Mouse (Mus musculus) midbrain, embryonic 14.5 days (tissue): ENCODE measurements around the gene Snx32. TPM values are rescaled to one million over a fixed set of nuclear protein-coding genes. Genes with fewer than 3 reads are reported as not detected.

Experiments used
- ATAC-seq: fragments of 200-750 bp; cut with Nextera tagmentation; 2 replicates; pipeline ENCODE4 v1.8.0; 2017; ENCODE audit warnings: moderate number of reproducible peaks, moderate library complexity; ENCODE audit not compliant: low FRiP score, low TSS enrichment
- DNase-seq: peaks from one replicate; pipeline ENCODE4 v3.0.0-alpha.2; 2015
- H3K27ac ChIP-seq: fragments of 300-500 bp; sonication (generic); replicated peaks from 2 replicates; pipeline ENCODE4 v1.5.1; 2014; ENCODE audit warnings: mild to moderate bottlenecking, low read depth, low read length, moderate library complexity
- H3K27me3 ChIP-seq: fragments of 300-500 bp; sonication (generic); 2 replicates; pipeline ENCODE4 v1.6.1; 2014; ENCODE audit warnings: low read length, control low read depth, mixed read lengths; ENCODE audit not compliant: control insufficient read depth, insufficient read depth
- H3K36me3 ChIP-seq: fragments of 300-500 bp; sonication (generic); 2 replicates; pipeline ENCODE4 v1.6.1; 2014; ENCODE audit warnings: low read length, control low read depth; ENCODE audit not compliant: control insufficient read depth, insufficient read depth
- H3K4me1 ChIP-seq: fragments of 300-500 bp; sonication (generic); 2 replicates; pipeline ENCODE4 v1.6.1; 2014; ENCODE audit warnings: mild to moderate bottlenecking, antibody characterized with exemption, low read length, control low read depth; ENCODE audit not compliant: control insufficient read depth, insufficient read depth
- H3K4me2 ChIP-seq: fragments of 300-500 bp; sonication (generic); 2 replicates; pipeline ENCODE4 v1.6.1; 2014; ENCODE audit warnings: mild to moderate bottlenecking, low read length, moderate library complexity
- H3K4me3 ChIP-seq: fragments of 300-500 bp; sonication (generic); replicated peaks from 2 replicates; pipeline ENCODE4 v1.5.1; 2014; ENCODE audit warnings: low read depth, low read length
- H3K9ac ChIP-seq: fragments of 300-500 bp; sonication (generic); replicated peaks from 2 replicates; pipeline ENCODE4 v1.6.1; 2014; ENCODE audit warnings: mild to moderate bottlenecking, low read length, moderate library complexity
- H3K9me3 ChIP-seq: fragments of 300-500 bp; sonication (generic); 2 replicates; pipeline ENCODE4 v1.6.1; 2016; ENCODE audit warnings: low read length, control low read depth, mixed read lengths; ENCODE audit not compliant: control insufficient read depth
- WGBS: fragments of 180-500 bp; shearing (Covaris S2); extraction: QIAGEN DNeasy Blood & Tissue Kit; methylation state at CpG from one replicate; pipeline ENCODE4 v1.1.7; 2014; 5-methylcytosine and 5-hydroxymethylcytosine counted together
- polyA plus RNA-seq: library from polyadenylated mRNA; unstranded; fragments of >200 nt; fragmentation: Nextera tagmentation; extraction: Ambion mirVana; gene quantifications from 2 replicates; pipeline ENCODE4 v1.2.1, GENCODE M21; 2014

The Snx32 gene
- polyA plus RNA-seq, 1 experiment from 2014 or later = 89.8 TPM

DNA sequence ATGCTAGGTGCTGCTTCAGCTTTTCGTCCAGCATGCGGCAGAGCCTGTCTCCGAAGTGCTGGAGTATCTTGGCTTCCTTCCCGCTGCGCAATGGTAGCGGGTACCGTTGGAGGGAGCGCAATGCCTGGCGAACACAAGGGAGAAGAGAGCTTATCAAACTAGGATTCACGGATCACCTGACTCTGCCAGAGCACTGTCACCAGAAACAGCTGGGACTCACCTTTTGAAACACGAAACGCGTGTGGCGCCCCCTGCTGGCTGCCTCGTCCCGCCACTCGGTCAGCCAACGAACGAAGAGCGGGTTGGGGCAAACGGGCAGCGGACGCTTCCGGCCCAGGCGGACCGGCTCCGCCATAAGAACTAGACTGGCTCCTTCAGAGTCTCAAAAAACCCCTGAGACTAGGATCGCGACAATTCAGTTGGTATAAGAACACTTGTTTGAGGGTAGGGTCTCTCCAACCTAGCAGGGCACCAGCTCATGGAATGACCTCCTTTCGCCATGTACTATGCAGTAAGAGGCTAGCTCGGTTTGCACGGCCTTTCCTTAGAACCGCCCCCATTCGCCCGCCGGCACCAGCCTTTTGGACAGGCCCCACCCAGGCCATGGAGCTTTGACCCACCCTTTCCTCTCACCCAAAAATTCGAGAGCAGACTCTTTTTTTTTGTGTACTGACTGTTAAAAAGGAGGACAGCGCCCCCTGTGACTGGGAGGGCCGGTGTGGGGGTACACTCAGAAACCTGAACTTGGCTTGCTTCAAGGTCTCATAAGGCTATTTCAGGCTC lies 22.4 kb downstream of the Snx32 start, which contains the start of gene Mus81:
Gene Mus81, minus strand, starts transcription at position 635 of the 783 bp plus-strand sequence.
- peak; percentile 57 for ATAC-seq
- H3K27ac ChIP-seq = peak within 1 kb of the TSS; percentile 91
- peaks cover 41% of the 10 kb centered on the region for H3K36me3 ChIP-seq
- no peaks in the 10 kb centered on the region for H3K27me3 ChIP-seq
- no peaks in the 10 kb centered on the region for H3K9me3 ChIP-seq
- peak within 1 kb of the TSS; percentile 52 for H3K4me3 ChIP-seq
- peak; percentile 95 for DNase-seq
- H3K9ac ChIP-seq = peak within 1 kb of the TSS; percentile 47
- peak within 1 kb of the TSS; percentile 78 for H3K4me2 ChIP-seq
- WGBS = under 1% methylated on average over 39 of the region's 39 CpGs
- H3K4me1 ChIP-seq = peaks cover 25% of the 10 kb centered on the region

GRCm38 (mm10) chr19:5486771-5487170 lies 23.6 kb downstream of the Snx32 start:
- H3K9ac ChIP-seq = no peak overlapping the region
- no peak overlapping the region for H3K27ac ChIP-seq
- H3K36me3 ChIP-seq = peaks cover 46% of the 10 kb centered on the region
- H3K27me3 ChIP-seq = no peaks in the 10 kb centered on the region
- H3K4me1 ChIP-seq = peaks cover 20% of the 10 kb centered on the region
- WGBS = 84% methylated on average over 4 of the region's 4 CpGs
- H3K4me3 ChIP-seq = no peak overlapping the region; the same call in 1 of the 2 replicates
- H3K9me3 ChIP-seq = no peaks in the 10 kb centered on the region
- no peak for DNase-seq
- ATAC-seq = no peak
- H3K4me2 ChIP-seq = peak overlapping the region; percentile 78

GRCm38 (mm10) chr19:5486286-5486685 lies 24.1 kb downstream of the Snx32 start:
- H3K36me3 ChIP-seq = peaks cover 51% of the 10 kb centered on the region
- no peaks in the 10 kb centered on the region for H3K27me3 ChIP-seq
- H3K9me3 ChIP-seq = no peaks in the 10 kb centered on the region
- H3K4me1 ChIP-seq = peaks cover 18% of the 10 kb centered on the region
- WGBS = 92% methylated on average over 8 of the region's 8 CpGs
- ATAC-seq (no peak), DNase-seq (no peak)
- no peak overlapping the region for H3K27ac ChIP-seq
- 0 out of 2 replicates have a peak overlapping the region, but pooled peaks have one; percentile 10 for H3K9ac ChIP-seq
- H3K4me2 ChIP-seq = peak overlapping the region; percentile 78; the same call in 1 of the 2 replicates
- no peak overlapping the region for H3K4me3 ChIP-seq

GRCm38 (mm10) chr19:5485821-5486220 lies 24.5 kb downstream of the Snx32 start:
- DNase-seq (no peak), ATAC-seq (no peak)
- Histone ChIP-seq H3K9me3 (no peaks in the 10 kb centered on the region), H3K4me3 (no peak overlapping the region), H3K27me3 (no peaks in the 10 kb centered on the region), H3K36me3 (peaks cover 52% of the 10 kb centered on the region), H3K4me2 (no peak overlapping the region), H3K4me1 (peaks cover 18% of the 10 kb centered on the region), H3K27ac (no peak overlapping the region), H3K9ac (0 out of 2 replicates have a peak overlapping the region, but pooled peaks have one; percentile 10)
- 93% methylated on average over 7 of the region's 7 CpGs for WGBS

- H3K27ac ChIP-seq = no peak overlapping the region
- no peak for DNase-seq
- no peak overlapping the region for H3K4me2 ChIP-seq
- no peaks in the 10 kb centered on the region for H3K27me3 ChIP-seq
- H3K4me1 ChIP-seq = peaks cover 18% of the 10 kb centered on the region
- H3K9ac ChIP-seq = no peak overlapping the region
- WGBS = 92% methylated on average over 8 of the region's 8 CpGs
- peaks cover 52% of the 10 kb centered on the region for H3K36me3 ChIP-seq
- H3K4me3 ChIP-seq = no peak overlapping the region
- ATAC-seq = no peak
- H3K9me3 ChIP-seq = no peaks in the 10 kb centered on the region
Measured at GRCm38 (mm10) chr19:5485371-5485770, 25.0 kb downstream of the Snx32 start.

- peaks cover 52% of the 10 kb centered on the region for H3K36me3 ChIP-seq
- DNase-seq (no peak), ATAC-seq (no peak)
- no peaks in the 10 kb centered on the region for H3K9me3 ChIP-seq
- H3K27me3 ChIP-seq = no peaks in the 10 kb centered on the region
- H3K9ac ChIP-seq = no peak overlapping the region
- H3K4me2 ChIP-seq = no peak overlapping the region
- peaks cover 18% of the 10 kb centered on the region for H3K4me1 ChIP-seq
- 90% methylated on average over 5 of the region's 5 CpGs for WGBS
- no peak overlapping the region for H3K27ac ChIP-seq
- H3K4me3 ChIP-seq = no peak overlapping the region
Measured at GRCm38 (mm10) chr19:5484496-5484895, 25.8 kb downstream of the Snx32 start.

DNA sequence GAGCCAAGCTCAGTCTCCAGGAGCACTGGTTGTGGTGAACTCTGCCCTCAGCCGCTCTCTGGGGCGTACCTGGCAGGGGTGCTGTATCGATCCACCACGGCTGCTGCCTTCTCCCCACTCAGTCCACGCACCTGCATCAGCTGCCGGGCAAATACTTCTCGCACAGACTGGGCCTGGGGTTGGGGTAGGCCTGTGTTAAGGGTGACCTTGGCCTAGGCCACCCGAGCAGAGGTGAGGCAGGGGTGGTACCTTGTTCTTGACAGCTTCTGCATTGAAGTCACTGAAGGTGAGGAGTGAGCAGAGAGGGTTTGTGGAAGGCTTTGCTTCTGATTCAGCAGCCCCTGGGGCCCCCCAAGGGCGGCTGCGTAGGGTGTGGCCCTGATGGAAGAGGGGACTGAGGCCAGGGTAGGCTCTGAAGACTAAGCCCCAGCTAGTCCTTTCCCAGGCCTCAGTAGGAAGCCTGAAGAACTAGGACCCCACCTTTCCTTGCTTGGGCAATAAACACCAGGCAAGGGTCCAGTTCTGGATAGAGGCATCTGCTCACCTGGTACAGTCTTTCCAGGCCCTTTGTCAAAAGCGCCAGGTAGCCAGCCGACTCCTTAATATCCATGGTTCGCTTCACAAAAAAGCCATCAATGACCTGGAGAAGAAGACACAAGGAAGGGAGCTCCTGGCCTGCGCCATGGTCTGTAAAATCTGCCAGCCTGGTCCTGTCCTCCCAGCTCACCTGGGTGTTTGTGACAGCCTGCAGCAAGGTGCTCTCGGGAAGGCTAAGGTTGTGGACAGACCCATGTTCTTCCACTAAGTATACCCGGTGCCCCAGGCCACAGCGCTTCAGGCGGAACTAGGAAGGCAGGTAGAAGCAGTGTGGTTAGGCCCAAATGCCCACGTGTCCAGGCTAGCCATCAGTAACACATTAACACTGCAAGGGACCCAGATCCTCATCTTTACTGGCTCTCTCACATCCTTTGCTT lies 26.7 kb downstream of the Snx32 start:
- H3K9me3 ChIP-seq = no peaks in the 10 kb centered on the region
- H3K36me3 ChIP-seq = peaks cover 56% of the 10 kb centered on the region
- no peak overlapping the region for H3K4me2 ChIP-seq
- H3K9ac ChIP-seq = no peak overlapping the region
- WGBS = 94% methylated on average over 19 of the region's 19 CpGs
- ATAC-seq = no peak
- DNase-seq = no peak
- H3K4me1 ChIP-seq = peaks cover 13% of the 10 kb centered on the region
- no peak overlapping the region for H3K27ac ChIP-seq
- H3K27me3 ChIP-seq = no peaks in the 10 kb centered on the region
- H3K4me3 ChIP-seq = no peak overlapping the region

GRCm38 (mm10) chr19:5481398-5481797 lies 28.9 kb downstream of the Snx32 start:
- no peak for DNase-seq
- Histone ChIP-seq H3K27ac (no peak overlapping the region), H3K4me2 (no peak overlapping the region), H3K36me3 (peaks cover 56% of the 10 kb centered on the region), H3K27me3 (no peaks in the 10 kb centered on the region), H3K9ac (no peak overlapping the region), H3K4me1 (no peaks in the 10 kb centered on the region), H3K4me3 (no peak overlapping the region), H3K9me3 (no peaks in the 10 kb centered on the region)
- 90% methylated on average over 10 of the region's 10 CpGs for WGBS
- ATAC-seq = no peak
